Mouse (Mus musculus) E14TG2a.4 (cell line): ENCODE results near the gene Nup62.
A peak's percentile ranks its signal among the peaks of the same experiment; 100 is the strongest.

Experiments
- H3K27me3 ChIP-seq: 2 replicates; pipeline ENCODE4 v1.6.1; 2014; ENCODE audit warnings: low read length, control low read depth; ENCODE audit not compliant: insufficient read depth
- H3K36me3 ChIP-seq: 2 replicates; pipeline ENCODE4 v1.6.1; 2014; ENCODE audit warnings: low read length, control low read depth; ENCODE audit not compliant: insufficient read depth
- H3K4me1 ChIP-seq: replicated peaks from 2 replicates; pipeline ENCODE4 v1.6.1; 2014; ENCODE audit warnings: low read depth, low read length, control low read depth
- H3K4me3 ChIP-seq: replicated peaks from 2 replicates; pipeline ENCODE4 v1.5.1; 2014; ENCODE audit warnings: mild to moderate bottlenecking, low read length
- H3K9me3 ChIP-seq: 2 replicates; pipeline ENCODE4 v1.6.1; 2014; ENCODE audit warnings: low read length, control low read depth
- CTCF ChIP-seq: conservative IDR thresholded peaks from 2 replicates; pipeline ENCODE4 v1.5.1; 2014; ENCODE audit warnings: low read length
- NANOG ChIP-seq: IDR thresholded peaks from 2 replicates; pipeline ENCODE4 v1.6.1; 2014; ENCODE audit warnings: borderline replicate concordance, low read length, mixed read lengths
- POU5F1 ChIP-seq: IDR thresholded peaks from 2 replicates; pipeline ENCODE4 v1.6.1; 2014; ENCODE audit warnings: low read length, borderline replicate concordance

The Nup62 gene

DNA sequence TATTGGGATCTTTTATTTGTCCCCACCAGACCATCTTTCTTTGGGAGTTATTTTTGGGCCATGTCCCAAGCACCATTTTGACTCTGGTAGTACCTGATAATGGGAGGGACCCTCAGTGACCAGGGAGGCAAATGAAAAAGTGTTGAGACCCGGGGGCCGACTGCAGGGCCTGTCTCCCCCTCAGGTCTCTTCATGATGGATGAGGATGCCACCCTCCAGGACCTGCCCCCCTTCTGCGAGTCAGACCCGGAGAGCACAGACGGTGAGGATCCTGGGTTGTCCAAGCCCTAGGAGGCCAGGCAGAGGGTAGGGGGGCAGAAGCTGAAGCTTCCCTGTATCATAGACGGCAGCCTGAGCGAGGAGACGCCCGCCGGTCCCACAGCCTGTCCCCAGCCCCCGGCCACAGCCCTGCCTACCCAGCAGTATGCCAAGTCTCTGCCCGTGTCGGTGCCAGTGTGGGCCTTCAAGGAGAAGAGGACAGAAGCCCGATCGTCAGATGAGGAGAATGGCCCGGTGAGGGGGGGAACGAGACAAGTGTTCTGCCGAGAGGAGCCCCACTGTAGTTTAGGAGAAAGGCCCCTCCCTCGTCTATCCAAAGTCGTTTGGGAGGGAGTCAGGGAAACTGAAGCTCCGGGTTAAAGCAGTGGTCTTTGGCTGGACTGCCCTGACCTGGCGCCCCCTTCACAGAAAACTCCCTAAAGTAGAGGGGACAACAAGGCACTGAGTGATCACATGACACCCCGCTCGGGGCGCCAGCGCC lies 37.9 kb downstream of the Nup62 start:
- Histone ChIP-seq H3K4me1 (peaks cover 71% of the 10 kb centered on the region), H3K27me3 (no peaks in the 10 kb centered on the region), H3K9me3 (no peaks in the 10 kb centered on the region), H3K36me3 (peaks cover 36% of the 10 kb centered on the region), H3K4me3 (peak overlapping the region; percentile 81)
- TF ChIP-seq POU5F1 (no peak), NANOG (no peak), CTCF (no peak)

DNA sequence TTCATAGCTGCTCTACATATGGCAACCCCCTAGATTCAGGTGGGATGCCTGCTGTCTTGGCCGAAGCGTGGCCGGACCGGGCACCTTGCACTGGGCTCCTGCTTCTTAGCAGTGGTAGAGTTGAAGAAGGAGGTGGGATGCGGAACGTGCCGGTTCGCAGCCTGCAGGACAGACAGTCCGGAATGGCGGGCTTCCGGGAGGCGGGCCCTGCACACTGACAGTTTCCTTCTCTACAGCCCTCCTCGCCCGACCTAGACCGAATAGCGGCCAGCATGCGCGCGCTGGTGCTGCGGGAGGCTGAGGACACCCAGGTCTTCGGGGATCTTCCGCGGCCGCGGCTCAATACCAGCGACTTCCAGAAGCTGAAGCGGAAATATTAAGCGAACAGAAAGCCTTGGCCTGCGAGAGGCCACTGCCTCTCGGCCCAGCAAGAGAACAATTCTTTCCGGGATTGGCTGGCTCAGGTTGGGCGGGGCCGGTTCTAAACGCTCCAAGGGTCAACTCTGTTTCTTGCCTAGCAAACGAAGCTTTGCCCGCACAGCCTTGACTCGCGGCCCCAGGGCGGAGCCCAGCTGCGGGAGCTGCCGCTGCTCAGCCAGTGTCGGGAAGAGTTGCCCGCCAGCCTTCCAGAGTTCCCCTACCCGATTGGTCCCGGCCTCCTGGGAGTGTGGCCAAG lies 38.6 kb downstream of the Nup62 start:
- Histone ChIP-seq H3K4me3 (peak overlapping the region; percentile 81), H3K4me1 (peaks cover 76% of the 10 kb centered on the region), H3K27me3 (no peaks in the 10 kb centered on the region), H3K9me3 (no peaks in the 10 kb centered on the region), H3K36me3 (peaks cover 36% of the 10 kb centered on the region)
- TF ChIP-seq CTCF (no peak), POU5F1 (no peak), NANOG (no peak)

DNA sequence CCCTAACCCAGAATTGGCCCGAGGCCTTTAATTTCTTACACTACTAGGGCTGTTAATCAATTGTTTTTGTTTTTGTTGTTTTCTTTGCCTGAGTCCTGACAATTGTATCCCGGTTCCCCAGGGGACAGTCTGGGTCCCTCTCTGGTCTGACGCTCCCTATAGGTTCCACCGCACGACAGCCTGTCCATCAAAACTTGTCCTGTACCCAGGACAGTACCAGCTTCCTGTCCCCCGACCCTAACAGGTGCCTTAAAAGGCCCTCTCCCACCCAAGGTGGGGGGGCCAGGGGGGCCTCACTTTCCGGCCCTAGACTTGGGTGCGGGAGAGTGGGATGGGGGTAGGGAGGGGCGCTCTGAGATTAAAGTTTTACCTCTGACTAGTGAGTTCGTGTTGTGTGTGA lies 39.1 kb downstream of the Nup62 start:
- H3K4me3 ChIP-seq: peak overlapping the region; percentile 81
- no peaks in the 10 kb centered on the region for H3K27me3 ChIP-seq
- peaks cover 36% of the 10 kb centered on the region for H3K36me3 ChIP-seq
- peaks cover 82% of the 10 kb centered on the region for H3K4me1 ChIP-seq
- no peaks in the 10 kb centered on the region for H3K9me3 ChIP-seq
- peak; percentile 56 for TF ChIP-seq CTCF
- TF ChIP-seq NANOG: no peak

DNA sequence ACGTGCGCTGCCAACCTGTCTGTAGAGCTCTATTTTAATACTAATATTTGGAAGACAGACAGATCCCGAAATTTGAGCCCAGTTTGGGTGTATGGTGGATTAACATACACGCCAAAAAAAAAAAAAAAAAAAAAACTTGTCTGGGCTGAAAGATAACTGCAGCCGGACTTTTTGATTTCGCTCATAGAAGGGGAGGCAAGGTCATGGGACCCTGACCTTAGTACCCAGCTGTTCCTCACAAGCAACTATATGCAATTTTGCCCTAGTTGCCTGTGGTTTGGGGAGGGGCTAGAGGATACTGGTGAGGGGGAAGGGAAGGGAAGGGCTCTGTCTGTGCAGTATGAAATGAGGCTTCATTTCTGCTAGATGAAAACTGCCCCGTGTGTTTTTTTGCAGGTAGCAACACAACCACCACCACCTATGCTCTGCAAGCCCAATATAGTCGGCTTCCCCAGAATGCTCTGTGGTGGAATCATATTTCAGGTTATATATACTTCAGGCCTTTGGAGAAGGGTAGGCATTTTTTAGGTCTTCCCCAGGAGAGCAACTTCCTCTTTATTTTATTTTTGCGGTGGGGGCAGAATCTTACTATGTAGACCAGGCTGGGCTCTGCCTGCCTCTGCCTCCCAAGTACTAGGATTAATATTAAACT lies 40.5 kb downstream of the Nup62 start:
- TF ChIP-seq POU5F1: no peak
- TF ChIP-seq CTCF: no peak
- Histone ChIP-seq H3K36me3 (peaks cover 32% of the 10 kb centered on the region), H3K4me3 (peak overlapping the region; percentile 98), H3K4me1 (peaks cover 84% of the 10 kb centered on the region), H3K9me3 (no peaks in the 10 kb centered on the region), H3K27me3 (no peaks in the 10 kb centered on the region)

DNA sequence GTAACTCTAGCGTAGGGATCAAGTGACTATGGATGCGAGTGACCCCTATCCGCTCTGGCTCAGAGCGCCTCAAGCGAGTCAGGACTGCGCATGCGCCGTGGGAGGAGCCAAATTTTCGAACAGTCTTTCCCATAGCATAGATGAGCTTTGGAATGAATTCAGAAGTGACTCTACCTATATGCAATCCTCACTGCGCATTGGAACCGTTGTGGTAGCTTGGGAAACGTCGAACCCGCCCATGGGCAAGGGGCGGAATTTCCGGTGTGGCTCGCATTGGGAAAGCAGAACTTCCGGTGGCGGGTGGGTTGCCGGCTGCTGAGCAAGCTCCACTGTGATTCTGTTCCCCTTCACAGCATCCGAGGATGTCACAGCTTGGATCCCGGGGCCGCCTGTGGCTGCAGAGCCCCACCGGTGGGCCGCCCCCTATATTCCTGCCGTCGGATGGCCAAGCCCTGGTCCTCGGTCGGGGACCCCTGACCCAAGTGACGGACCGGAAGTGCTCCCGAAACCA lies 41.2 kb downstream of the Nup62 start, which contains the start of gene Pnkp:
TSS of gene Pnkp (plus strand) at position 98 of the 511 bp plus-strand sequence.
- H3K27me3 ChIP-seq: no peaks in the 10 kb centered on the region
- H3K4me1 ChIP-seq: peaks cover 78% of the 10 kb centered on the region
- peak within 1 kb of the TSS; percentile 98 for H3K4me3 ChIP-seq
- H3K36me3 ChIP-seq: peaks cover 32% of the 10 kb centered on the region
- no peaks in the 10 kb centered on the region for H3K9me3 ChIP-seq
- no peak for TF ChIP-seq POU5F1
- no peak for TF ChIP-seq CTCF
- TF ChIP-seq NANOG: no peak

DNA sequence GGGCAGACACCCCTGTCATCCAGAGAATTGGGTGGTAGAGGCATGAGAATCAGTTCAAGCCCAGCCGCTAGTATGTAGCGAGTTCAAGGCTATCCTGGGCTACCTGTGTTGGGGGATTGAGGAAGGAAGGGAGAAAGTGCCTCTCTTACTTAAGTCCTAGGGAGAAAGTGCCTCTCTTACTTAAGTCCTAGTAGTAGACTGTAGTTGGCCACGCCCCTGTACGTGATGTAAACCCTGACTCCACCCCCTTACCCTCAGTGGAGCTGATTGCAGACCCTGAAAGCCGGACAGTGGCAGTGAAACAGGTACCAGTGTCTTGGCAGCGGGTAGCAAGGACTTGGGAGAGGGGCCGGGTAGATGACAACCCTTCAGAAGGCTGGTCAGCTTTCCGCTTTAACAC lies 42.0 kb downstream of the Nup62 start:
- Histone ChIP-seq H3K4me1 (peaks cover 80% of the 10 kb centered on the region), H3K27me3 (no peaks in the 10 kb centered on the region), H3K9me3 (no peaks in the 10 kb centered on the region), H3K4me3 (peak overlapping the region; percentile 98), H3K36me3 (peaks cover 34% of the 10 kb centered on the region)
- TF ChIP-seq POU5F1 (no peak), NANOG (no peak), CTCF (no peak)

DNA sequence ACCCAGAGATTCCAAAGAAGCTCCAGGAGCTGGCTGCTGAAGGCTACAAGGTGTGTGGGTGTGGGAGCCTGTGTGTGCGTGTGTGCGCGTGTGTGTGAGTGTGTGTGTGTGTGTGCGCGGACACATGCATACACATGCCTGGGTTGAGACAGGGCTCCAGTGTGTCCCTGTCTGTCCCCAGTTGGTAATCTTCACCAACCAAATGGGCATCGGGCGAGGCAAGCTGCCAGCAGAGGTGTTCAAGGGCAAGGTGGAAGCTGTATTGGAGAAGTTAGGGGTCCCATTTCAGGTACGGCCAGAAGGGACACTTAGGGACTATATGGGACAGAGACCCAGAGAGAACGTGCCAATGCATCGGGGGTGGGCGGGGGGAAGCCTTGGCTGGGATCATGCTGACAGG lies 44.0 kb downstream of the Nup62 start:
- Histone ChIP-seq H3K9me3 (no peaks in the 10 kb centered on the region), H3K27me3 (no peaks in the 10 kb centered on the region), H3K4me1 (peaks cover 84% of the 10 kb centered on the region), H3K4me3 (no peak overlapping the region), H3K36me3 (peaks cover 49% of the 10 kb centered on the region)
- TF ChIP-seq CTCF (no peak), POU5F1 (no peak), NANOG (no peak)
